Mouse (Mus musculus) large intestine, adult 2 months (tissue): ENCODE data around the gene Gnmt. TPM values are rescaled to one million over a fixed set of nuclear protein-coding genes. Genes with fewer than 3 reads are reported as not detected.
A peak's percentile ranks its signal among the peaks of the same experiment; 100 is the strongest.
"Not testable (repeated sequence)": the region's sequence is repeated elsewhere in the genome, so short reads cannot be mapped to it uniquely, and the experiment has no call there.

Source experiments
- DNase-seq: peaks from one replicate; pipeline ENCODE4 v3.0.0-alpha.2; 2012; ENCODE audit warnings: low read depth, low spot score
- WGBS: fragments of 180-500 bp; shearing (Covaris S2); methylation state at CpG from one replicate; pipeline ENCODE4 v1.1.7; 2018; 5-methylcytosine and 5-hydroxymethylcytosine counted together
- polyA plus RNA-seq: library from polyadenylated mRNA; depleted of rRNA; stranded (reverse); fragments of >200 nt; gene quantifications from 2 replicates; pipeline ENCODE4 v1.2.3, GENCODE M21; 2012; rRNA removed

The Gnmt gene
- polyA plus RNA-seq, result 0.94 and 1.5 TPM in 2 replicates

DNA sequence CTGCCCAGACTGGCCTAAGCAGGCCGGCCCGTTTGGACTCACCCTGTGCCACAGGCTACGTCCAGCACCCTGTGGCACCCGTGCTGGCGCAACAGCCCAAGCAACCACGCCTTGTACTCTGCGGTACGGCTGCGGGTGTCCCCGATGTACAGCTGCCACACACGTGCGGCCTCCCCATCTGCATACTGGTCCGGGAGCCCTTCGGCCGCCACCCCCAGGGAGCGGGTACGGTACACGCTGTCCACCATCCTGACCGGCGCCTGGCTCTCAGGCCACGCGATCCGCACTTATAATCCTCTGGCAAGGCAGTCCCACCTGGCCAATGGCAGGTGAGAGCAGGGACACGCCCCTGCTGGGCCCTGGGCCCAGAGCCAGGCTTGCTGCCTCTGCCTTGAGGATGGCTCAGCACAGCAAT lies at the start of gene Gnmt:
TSS of gene Gnmt (minus strand) at position 265 of the 415 bp plus-strand sequence.
- WGBS, result 19% methylated on average over 24 of the region's 24 CpGs
- DNase-seq, result no peak

DNA sequence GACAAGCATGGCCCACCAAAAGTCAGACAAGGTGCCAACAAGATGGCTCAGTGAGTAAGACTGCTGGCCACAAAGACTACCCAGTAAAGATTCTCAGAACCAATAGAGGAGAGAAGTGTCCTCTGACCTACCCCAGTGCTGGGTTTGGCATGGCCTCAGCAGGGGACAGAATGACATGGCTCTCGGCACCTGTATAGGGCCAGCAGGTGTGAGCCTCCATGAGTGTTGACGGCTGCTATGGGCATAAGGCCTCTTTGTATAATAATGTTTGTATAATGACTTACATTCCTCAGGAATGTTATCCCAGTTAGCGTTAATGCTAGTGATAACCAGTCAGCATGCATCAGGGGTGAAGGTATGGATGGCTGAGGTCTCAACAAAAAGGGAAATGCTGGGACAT lies 47.1 kb upstream of the Gnmt start:
- 26% methylated on average over 3 of the region's 3 CpGs for WGBS
- DNase-seq, result no peak

DNA sequence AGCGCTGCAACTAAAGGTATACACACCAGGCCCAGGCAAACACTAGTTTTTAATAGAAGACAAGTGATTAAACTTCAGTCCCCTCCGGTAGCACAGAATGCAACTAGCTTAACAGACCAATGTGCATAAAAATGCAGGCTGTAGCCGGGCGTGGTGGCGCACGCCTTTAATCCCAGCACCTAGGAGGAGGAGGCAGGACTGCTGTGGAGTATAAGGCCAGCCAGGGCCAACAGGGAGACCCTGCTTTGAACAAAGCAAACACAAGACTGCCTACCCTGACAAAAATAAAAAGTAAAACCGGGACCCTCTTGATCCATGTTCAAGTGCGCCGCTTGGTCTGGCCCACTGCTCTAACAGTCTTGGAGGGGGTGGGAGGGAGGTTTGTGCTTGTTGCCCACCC lies 46.1 kb upstream of the Gnmt start:
- DNase-seq, result no peak
- WGBS, result 82% methylated on average over 9 of the region's 9 CpGs

DNA sequence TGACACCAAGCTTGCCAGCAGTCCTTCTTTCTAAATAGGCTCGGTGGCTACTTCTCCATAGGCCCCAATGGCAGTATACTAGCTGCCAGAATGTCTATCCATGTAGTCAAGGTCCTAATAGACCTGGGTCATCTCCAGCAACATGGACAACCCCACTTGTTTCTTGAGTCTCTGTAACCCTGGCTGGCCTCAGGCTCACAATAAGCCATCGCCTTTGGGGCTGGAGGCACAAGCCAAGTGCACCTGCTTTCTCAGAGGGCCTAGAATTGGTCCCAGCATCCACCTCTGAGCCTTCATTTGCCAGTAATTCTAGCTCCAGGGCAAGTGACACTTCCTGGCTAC lies 45.1 kb upstream of the Gnmt start:
- no peak for DNase-seq
- 42% methylated on average over 2 of the region's 2 CpGs for WGBS

DNA sequence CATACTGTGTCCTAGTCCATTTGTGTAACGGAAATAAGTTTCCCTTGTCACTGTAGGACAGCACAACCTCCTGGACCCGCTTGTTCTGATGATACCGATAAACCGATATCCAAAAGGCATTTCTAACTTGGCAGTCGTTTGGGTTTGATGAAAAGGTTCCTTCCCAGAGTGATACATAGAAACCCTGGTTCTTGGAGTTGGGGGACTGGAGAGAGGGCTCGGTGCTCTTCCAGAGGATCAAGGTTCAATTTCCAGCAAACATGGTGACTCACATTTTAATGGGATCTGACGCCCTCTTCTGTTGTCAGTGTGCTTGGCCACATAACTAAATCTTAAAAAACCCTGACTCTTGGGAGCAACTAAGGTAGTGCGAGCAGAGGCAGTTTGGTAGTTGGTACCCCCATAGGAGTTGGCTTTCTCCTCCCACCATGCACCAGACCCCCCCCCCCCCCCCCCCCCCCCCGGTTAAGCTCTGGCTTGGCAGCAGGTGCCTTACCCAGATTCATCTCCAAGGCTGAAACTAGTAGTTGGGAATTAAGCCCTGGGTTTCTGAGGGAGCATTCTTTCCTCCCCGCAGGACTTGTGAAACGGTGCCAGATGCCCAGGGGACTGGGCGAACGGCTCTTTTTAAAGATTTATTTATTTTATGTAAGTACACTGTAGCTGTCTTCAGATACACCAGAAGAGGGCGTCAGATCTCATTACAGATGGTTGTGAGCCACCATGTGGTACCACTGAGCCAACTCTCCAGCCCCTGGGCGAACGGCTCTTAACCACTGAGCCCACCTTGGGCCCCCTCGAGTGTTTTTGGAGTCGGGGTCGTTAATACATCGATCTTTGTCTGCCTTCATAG lies 44.5 kb upstream of the Gnmt start:
- 7% methylated on average over 20 of the region's 20 CpGs for WGBS
- DNase-seq, result peak; percentile 51

DNA sequence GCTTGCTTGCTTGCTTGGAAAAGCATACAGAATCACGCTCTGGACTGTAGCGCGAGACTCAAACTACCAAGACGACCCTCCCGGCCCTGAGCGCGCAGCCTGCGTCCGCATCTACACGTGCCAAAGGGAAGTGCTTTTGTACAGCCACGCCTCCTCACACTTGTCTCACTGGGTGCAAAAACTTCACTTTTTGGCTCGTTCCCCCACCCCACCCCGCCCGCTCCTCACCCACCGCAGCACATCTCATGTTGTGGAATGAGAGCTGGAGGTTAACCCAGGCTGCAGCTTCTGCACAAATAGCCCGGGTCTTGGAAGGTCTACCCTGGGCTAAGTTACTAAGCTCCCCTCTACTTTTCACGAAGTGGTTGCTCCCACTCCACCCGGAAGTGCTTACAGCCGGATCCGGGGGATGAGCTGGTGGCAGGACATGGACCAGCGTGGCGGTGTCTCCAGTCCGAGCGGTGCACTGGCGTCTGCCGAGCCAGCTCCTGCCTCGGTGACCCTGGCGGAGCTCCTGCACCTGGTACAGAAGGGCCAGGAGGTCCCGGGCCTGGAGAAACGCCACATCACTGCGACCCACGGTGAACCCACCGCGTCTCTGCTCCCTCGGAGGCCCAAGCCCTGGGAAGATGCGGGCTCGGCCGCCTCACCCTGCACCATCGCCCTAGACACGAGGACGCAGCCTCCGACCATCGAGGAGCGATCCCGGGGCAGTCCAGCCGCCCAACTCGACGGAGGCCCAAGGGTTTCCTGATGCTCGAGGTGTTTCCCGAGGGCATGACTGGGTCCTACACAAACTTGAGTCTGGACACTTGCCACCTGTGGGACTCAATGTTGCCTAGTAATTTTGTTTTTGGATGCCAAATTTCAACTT lies 43.7 kb upstream of the Gnmt start, which contains the start of gene 2310039H08Rik:
TSS of gene 2310039H08Rik (plus strand) at position 232 of the 874 bp plus-strand sequence.
- WGBS, result under 1% methylated on average over 50 of the region's 50 CpGs
- DNase-seq, result peak; percentile 68

DNA sequence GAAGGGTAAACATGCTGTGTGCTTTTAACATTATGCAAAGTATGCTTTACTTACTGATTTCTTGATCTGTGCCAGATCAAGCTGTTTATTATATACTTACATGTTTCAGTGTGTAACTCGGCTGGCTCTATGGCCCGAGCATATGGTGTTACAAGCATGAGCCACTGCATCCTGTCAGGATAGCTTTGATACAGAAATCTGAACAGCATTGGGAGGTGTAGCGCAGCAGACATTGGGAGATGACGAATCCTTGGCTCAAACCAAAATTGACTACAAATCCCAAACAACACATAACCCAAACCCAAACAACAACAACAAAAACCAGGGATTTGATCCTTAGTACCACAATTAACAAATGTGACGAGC lies 43.1 kb upstream of the Gnmt start:
- 2% methylated on average over 5 of the region's 5 CpGs for WGBS
- no peak for DNase-seq

DNA sequence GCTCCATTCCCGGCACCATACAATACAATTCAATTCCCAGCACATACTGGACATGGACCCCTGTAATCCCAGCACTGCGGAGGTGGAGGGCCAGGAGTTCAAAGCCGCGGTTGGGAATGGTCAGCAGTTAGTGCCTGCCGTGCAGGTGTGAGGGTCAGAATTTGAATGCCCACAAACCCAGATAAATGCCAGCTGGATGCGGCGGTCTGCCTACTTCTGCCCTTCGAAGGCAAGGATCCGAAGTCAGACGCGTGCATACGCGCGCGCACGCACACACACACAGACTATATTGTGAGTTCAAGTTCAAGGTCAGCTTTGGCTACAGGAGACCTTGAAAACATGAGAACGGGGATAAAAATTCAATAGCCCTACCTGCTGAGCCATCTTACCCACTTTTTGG lies 42.6 kb upstream of the Gnmt start:
- 65% methylated on average over 17 of the region's 17 CpGs for WGBS

DNA sequence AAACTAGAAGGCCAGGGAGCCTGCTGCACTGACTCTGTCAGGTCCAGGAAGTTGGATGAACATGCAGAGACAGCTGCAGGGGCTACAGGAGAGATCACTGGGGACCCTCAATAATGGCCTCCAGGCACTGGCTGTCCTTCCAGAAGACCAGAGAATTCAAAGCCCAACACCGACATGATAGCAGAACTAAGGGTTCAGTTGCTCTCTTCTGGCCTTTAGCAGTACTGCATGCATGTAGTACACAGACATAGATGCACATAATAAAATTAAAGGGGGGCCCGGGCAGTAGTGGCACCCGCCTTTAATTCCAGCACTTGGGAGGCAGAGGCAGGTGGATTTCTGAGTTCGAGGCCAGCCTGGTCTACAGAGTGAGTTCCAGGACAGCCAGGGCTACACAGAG lies 42.1 kb upstream of the Gnmt start:
- DNase-seq, result no peak
- WGBS, result 82% methylated on average over 4 of the region's 4 CpGs

More for the DNA sequence above, 42.6 kb upstream of the Gnmt start:
- no peak for DNase-seq

DNA sequence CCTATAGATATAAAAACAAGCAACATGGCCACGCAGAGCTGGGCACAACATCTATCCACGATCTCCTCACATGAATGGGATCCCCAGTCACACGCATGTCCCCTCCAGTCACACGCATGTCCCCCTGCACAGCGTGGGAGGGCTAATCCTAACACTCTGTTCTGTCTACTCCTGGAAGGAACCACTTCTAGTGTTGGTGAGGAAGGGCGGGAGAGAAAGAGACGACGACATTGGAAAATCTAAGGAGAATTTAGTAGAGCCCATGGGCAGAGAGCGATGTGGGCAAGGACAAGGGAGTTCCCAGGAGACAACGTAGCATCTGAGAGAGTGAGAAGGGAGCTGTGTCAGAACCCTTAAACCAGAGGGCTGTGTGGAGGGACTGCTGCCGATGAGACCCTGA lies 41.6 kb upstream of the Gnmt start:
- 93% methylated on average over 11 of the region's 11 CpGs for WGBS
- no peak for DNase-seq

DNA sequence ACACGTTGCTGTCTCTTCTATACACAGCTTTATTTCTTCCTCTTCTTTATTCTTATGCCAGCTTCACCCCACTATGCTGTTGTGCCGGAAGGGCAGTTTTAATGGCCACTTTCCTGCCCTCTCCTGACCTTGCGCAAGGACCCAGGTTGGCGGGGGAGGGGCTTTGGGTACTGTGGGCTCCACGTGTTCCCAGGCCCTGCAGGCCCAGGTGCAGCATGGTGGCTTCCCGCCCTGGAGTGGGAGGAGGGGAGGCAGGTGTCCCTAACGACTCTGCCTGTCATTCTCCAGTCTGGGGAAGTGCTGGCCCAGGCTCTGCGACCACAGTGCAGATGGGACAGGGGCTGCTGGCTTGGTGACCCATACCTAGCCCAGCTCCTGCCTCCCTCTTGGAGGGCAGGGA lies 38.9 kb upstream of the Gnmt start:
- DNase-seq, result no peak
- WGBS, result 40% methylated on average over 8 of the region's 8 CpGs

DNA sequence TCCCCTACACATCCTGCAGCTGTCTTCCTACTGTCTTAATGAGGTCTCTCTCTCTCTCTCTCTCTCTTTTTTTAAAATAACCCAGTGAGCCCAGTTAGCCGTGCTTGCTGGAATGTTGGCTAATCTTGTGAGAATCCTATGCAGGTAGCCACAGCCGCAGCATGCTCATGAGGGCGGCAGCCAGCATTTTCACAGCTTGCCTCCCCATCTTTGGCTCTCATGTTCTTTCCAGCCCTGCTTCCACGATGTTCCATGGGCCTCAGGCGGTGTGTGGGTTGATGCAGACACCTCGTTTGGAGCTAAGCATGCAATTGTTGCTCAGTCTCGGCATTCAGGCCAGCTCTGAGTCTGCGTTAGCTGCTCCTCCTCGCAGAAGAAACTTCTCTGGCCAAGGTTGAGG lies 35.9 kb upstream of the Gnmt start:
- DNase-seq, result not testable (repeated sequence)
- 62% methylated on average over 9 of the region's 9 CpGs for WGBS

DNA sequence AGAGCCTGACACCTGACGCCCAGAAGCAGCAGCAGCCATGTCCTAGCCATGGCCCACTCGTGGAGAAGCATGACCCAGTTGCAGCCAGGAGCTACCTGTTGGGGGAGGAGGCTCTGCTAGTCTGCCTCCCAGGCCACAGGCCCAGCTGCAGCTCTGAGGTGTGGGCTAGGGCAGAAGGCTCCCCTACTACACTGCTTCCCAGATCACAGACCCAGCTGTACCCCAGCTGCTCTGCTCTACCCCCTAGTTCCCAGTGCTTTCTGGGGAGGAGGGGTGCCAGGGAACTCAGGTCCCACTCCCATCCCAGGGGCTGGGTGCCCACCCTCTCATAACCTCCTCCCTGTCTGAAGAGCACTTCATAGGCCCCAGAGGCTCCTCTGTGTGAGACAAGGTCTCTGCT lies 34.6 kb upstream of the Gnmt start, which contains the start of gene Ptcra:
TSS of gene Ptcra (minus strand) at position 169 of the 400 bp plus-strand sequence.
- no peak for DNase-seq
- WGBS, result 55% methylated on average over 2 of the region's 2 CpGs

DNA sequence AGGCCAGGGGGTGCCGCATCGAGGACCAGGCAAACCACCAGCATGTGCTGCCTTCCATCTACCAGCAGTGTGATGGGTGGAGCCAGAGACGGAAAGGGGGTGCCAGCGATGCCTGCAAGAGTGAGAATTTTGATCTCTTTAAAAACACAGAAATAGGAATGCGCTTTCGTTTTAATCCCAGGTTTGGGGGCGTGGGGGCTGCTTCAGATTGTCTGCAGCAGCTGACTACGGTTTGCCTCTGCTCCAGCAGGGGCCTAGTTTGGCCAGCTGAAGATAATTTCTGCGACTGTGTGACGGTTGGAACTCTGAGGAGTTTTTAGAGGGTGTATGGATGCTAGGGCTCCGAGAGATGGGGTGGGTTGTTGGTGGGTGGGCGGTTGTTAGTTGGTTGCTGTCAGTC lies 29.8 kb upstream of the Gnmt start:
- no peak for DNase-seq
- 82% methylated on average over 12 of the region's 12 CpGs for WGBS

DNA sequence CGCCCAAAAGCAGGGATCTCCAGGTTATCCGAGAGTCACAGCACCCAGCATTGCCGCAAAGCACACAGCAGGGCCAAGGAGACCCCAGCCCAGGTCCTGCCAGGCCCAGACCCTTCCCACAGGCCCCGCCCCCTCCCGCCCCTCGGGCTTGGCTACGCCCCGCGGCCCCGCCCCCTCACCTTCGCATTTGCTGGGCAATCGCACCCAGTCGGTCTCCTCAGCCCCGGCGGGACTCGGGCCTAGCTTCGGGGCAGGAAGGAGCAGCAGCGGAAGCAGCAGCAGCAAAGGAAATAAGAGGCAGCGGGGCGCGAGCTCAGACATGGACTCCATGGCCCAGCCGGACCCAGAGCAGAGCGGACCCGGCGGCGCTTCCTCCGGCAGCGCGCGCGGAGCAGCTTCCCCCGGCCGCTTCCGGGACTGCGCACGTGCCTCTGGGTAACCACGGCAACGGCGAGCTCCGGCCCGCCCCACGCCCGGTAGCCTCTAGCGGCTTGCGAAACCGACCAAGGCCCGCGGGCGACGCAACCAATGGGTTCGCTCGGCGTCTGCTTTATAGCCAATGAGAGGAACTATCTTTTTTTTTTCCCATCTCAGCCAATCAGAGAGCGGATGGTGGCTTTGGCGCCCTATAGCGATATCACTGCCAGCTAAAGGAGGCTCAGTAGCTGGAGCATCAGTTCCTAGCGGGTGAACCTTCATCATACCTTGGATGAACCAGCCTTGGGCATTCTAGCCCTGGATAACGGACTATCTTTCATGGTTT lies 23.0 kb upstream of the Gnmt start, which contains the start of gene Cnpy3:
TSS of gene Cnpy3 (minus strand) at position 421 of the 763 bp plus-strand sequence.
- under 1% methylated on average over 58 of the region's 58 CpGs for WGBS
- peak; percentile 79 for DNase-seq

DNA sequence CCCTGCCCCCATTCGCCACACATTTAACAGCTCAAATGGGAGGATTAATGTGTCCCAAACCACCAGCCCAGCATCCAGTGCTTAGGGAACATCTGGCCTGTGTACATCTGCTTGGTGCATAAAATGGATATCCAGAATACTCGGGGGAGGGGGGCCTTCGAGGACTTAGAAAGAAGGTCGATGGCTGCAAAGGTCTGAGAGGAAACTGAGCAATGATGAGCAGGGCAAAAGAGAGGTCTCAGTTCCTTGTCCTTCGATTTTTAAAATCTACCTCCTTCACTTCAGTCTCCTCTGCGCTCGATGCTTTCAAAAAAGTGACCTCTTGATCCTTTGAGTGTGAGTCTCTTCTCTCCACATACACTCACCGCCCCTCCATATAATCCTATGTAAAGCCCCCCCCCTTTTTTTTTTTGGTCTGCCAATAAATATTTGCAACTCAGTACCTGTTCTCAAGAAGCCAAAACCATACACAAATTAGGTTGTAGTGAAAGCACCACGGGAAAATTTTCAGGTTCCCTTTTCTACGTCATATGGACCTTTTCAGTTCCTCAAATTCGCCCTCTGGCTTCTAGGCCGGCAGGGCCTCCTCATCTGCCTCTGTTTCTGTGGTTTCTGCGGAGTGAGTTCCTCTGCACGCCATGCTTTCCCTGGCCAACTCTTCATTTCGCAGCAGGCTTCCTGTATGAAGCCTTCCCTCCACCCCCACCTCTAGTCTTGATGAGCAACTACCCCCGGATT lies 22.3 kb upstream of the Gnmt start:
- no peak for DNase-seq
- 14% methylated on average over 16 of the region's 16 CpGs for WGBS

DNA sequence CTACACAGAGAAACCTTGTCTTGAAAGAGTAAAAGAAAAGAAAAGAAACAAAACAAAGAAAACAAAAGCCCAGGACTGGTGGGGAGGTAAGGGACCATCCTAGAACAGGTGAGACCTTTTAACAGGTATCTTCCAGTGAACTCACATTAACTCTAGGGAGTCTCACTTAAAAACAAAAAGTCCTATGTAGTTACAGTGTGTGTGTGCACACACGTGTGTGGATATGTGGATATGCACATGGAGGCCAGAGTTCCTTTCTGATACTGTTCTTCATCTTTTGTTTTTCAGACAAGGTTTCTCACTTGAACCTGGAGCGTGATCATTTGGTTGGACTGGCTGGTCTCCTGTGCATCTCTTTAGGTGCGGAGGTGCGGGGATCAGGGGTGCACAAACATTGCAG lies 21.6 kb upstream of the Gnmt start:
- DNase-seq, result no peak
- 86% methylated on average over 4 of the region's 4 CpGs for WGBS

DNA sequence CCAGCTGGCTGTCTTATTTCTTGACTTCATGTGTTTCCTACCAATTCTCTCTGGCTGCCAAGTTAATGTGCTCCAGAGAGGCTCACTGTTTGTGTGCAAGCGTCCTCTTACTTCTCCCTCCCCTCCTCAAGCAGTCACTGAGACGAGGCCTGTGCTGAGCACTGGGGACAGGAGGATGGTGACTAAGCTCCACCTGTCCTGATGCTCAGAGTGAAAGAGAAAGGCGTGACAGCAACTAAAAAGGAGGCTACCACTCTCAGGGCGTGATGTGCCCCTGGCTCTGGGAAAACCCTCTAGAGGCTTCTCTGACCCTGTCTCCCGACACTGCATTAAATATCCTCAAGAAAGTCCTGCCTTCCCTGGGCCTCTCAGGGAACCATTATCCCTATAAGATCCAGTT lies 20.3 kb upstream of the Gnmt start:
- no peak for DNase-seq
- 79% methylated on average over 5 of the region's 5 CpGs for WGBS

DNA sequence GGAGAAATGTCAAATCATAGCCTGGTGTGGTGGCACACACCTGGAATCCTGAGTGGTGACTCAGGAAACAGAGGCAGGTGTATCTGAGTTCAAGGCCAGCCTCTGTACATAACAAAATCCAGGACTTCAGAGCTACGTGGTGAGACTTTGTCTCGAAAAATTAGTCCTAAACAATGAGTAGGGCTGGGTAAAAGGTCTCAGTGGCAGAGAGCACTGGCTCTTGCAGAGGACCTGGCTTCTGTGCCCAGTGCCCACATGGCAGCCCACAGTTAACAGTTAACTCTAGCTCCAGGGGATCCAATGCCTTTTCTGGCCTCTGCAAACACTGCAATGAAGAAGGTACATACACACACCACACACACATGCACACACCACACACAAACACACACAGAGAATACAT lies 18.8 kb upstream of the Gnmt start:
- DNase-seq, result no peak
- WGBS, result 64% methylated on average over 2 of the region's 2 CpGs
